Mouse (Mus musculus) heart, embryonic 11.5 days (tissue): Measurements from ENCODE around the gene Gapdh. TPM values are rescaled to one million over a fixed set of nuclear protein-coding genes. Genes with fewer than 3 reads are reported as not detected.

Experiments used
- ATAC-seq: fragments of 200-750 bp; cut with Nextera tagmentation; replicated peaks from 2 replicates; pipeline ENCODE4 v1.8.0; 2017; ENCODE audit warnings: moderate library complexity; ENCODE audit not compliant: insufficient number of reproducible peaks, low FRiP score, low TSS enrichment
- H3K27ac ChIP-seq: fragments of 300-500 bp; sonication (generic); 2 replicates; pipeline ENCODE4 v1.5.1; 2014; ENCODE audit warnings: mild to moderate bottlenecking, low read depth, low read length
- H3K27me3 ChIP-seq: fragments of 300-500 bp; sonication (generic); 2 replicates; pipeline ENCODE4 v1.6.1; 2014; ENCODE audit warnings: mild to moderate bottlenecking, low read length, mixed read lengths; ENCODE audit not compliant: control insufficient read depth, insufficient read depth
- H3K36me3 ChIP-seq: fragments of 300-500 bp; sonication (generic); 2 replicates; pipeline ENCODE4 v1.6.1; 2014; ENCODE audit warnings: mild to moderate bottlenecking, low read length, moderate library complexity, mixed read lengths; ENCODE audit not compliant: control insufficient read depth, insufficient read depth
- H3K4me1 ChIP-seq: fragments of 300-500 bp; sonication (generic); 2 replicates; pipeline ENCODE4 v1.6.1; 2014; ENCODE audit warnings: low read length; ENCODE audit not compliant: control insufficient read depth, insufficient read depth
- H3K4me2 ChIP-seq: fragments of 300-500 bp; sonication (generic); 2 replicates; pipeline ENCODE4 v1.6.1; 2014; ENCODE audit warnings: mild to moderate bottlenecking, moderate library complexity
- H3K4me3 ChIP-seq: fragments of 300-500 bp; sonication (generic); 2 replicates; pipeline ENCODE4 v1.5.1; 2014; ENCODE audit warnings: low read depth, low read length
- H3K9ac ChIP-seq: fragments of 300-500 bp; sonication (generic); 2 replicates; pipeline ENCODE4 v1.6.1; 2014; ENCODE audit warnings: mild to moderate bottlenecking, low read depth, low read length, moderate library complexity
- H3K9me3 ChIP-seq: fragments of 300-500 bp; sonication (generic); replicated peaks from 2 replicates; pipeline ENCODE4 v1.6.1; 2016; ENCODE audit warnings: low read length; ENCODE audit not compliant: control insufficient read depth
- WGBS: fragments of 180-500 bp; shearing (Covaris S2); extraction: QIAGEN DNeasy Blood & Tissue Kit; methylation state at CpG from one replicate; pipeline ENCODE4 v1.1.7; 2014; ENCODE audit not compliant: insufficient replicate concordance; 5-methylcytosine and 5-hydroxymethylcytosine counted together
- polyA plus RNA-seq: library from polyadenylated mRNA; unstranded; fragments of >200 nt; fragmentation: Nextera tagmentation; extraction: Ambion mirVana; gene quantifications from 2 replicates; pipeline ENCODE4 v1.2.1, GENCODE M21; 2014

Gene Gapdh
- polyA plus RNA-seq, 1 experiment from 2014 or later = 4,472 TPM

- Histone ChIP-seq H3K36me3 (peaks cover 7% of the 10 kb centered on the region; the same call in 1 of the 2 replicates), H3K9me3 (no peaks in the 10 kb centered on the region), H3K27ac (no peak overlapping the region), H3K9ac (no peak overlapping the region), H3K4me1 (peaks cover 4% of the 10 kb centered on the region; the same call in 1 of the 2 replicates), H3K4me3 (no peak overlapping the region), H3K4me2 (no peak overlapping the region), H3K27me3 (no peaks in the 10 kb centered on the region)
- no peak for ATAC-seq
- WGBS = 26% methylated on average over 1 of the region's 1 CpGs
These were observed 29.3 kb upstream of the Gapdh start for GRCm38 (mm10) chr6:125195541-125196075.

- no peak for ATAC-seq
- Histone ChIP-seq H3K4me1 (peaks cover 11% of the 10 kb centered on the region), H3K9me3 (no peaks in the 10 kb centered on the region), H3K27me3 (no peaks in the 10 kb centered on the region), H3K4me3 (peak overlapping the region; percentile 71; the same call in 1 of the 2 replicates), H3K4me2 (peak overlapping the region; percentile 65), H3K27ac (no peak overlapping the region), H3K9ac (no peak overlapping the region), H3K36me3 (peaks cover 14% of the 10 kb centered on the region)
- 54% methylated on average over 7 of the region's 7 CpGs for WGBS
These were observed 27.1 kb upstream of the Gapdh start for GRCm38 (mm10) chr6:125193390-125193789.

- Histone ChIP-seq H3K36me3 (peaks cover 17% of the 10 kb centered on the region), H3K4me2 (peak overlapping the region; percentile 65), H3K9me3 (no peaks in the 10 kb centered on the region), H3K4me3 (peak overlapping the region; percentile 71), H3K27me3 (no peaks in the 10 kb centered on the region), H3K9ac (peak overlapping the region; percentile 80), H3K27ac (peak overlapping the region; percentile 97), H3K4me1 (peaks cover 11% of the 10 kb centered on the region)
- no peak for ATAC-seq
- WGBS = 29% methylated on average over 5 of the region's 5 CpGs
These were observed 26.6 kb upstream of the Gapdh start for GRCm38 (mm10) chr6:125192841-125193240.

GRCm38 (mm10) chr6:125192016-125192714, 25.9 kb upstream of the Gapdh start:
- peak; percentile 91 for ATAC-seq
- Histone ChIP-seq H3K4me3 (peak overlapping the region; percentile 71), H3K9me3 (no peaks in the 10 kb centered on the region), H3K27me3 (no peaks in the 10 kb centered on the region), H3K4me1 (peaks cover 11% of the 10 kb centered on the region), H3K4me2 (peak overlapping the region; percentile 65), H3K27ac (peak overlapping the region; percentile 97), H3K36me3 (peaks cover 23% of the 10 kb centered on the region), H3K9ac (peak overlapping the region; percentile 80)
- WGBS = under 1% methylated on average over 34 of the region's 34 CpGs

- H3K27ac ChIP-seq = peak within 1 kb of the TSS; percentile 97
- H3K9ac ChIP-seq = peak within 1 kb of the TSS; percentile 80
- H3K4me3 ChIP-seq = peak within 1 kb of the TSS; percentile 71
- no peaks in the 10 kb centered on the region for H3K9me3 ChIP-seq
- ATAC-seq = peak; percentile 95
- H3K36me3 ChIP-seq = peaks cover 30% of the 10 kb centered on the region
- under 1% methylated on average over 54 of the region's 54 CpGs for WGBS
- H3K27me3 ChIP-seq = no peaks in the 10 kb centered on the region
- peaks cover 11% of the 10 kb centered on the region for H3K4me1 ChIP-seq
- H3K4me2 ChIP-seq = peak within 1 kb of the TSS; percentile 65
These were observed 25.2 kb upstream of the Gapdh start, which contains the start of the genes Ncapd2 and Mrpl51 for GRCm38 (mm10) chr6:125191332-125192015. Gene Ncapd2 (minus strand): TSS chr6:125191701. Gene Mrpl51 (plus strand): TSS chr6:125191801.

- H3K27ac ChIP-seq = peak overlapping the region; percentile 97
- H3K9me3 ChIP-seq = no peaks in the 10 kb centered on the region
- peak overlapping the region; percentile 65 for H3K4me2 ChIP-seq
- H3K4me1 ChIP-seq = peaks cover 11% of the 10 kb centered on the region
- peaks cover 35% of the 10 kb centered on the region for H3K36me3 ChIP-seq
- ATAC-seq = no peak
- peak overlapping the region; percentile 80 for H3K9ac ChIP-seq
- H3K4me3 ChIP-seq = peak overlapping the region; percentile 71
- H3K27me3 ChIP-seq = no peaks in the 10 kb centered on the region
These were observed 24.5 kb upstream of the Gapdh start for GRCm38 (mm10) chr6:125190816-125191215.

- H3K4me2 ChIP-seq = no peak overlapping the region
- no peaks in the 10 kb centered on the region for H3K27me3 ChIP-seq
- H3K9ac ChIP-seq = no peak overlapping the region
- H3K36me3 ChIP-seq = peaks cover 66% of the 10 kb centered on the region
- H3K4me3 ChIP-seq = no peak overlapping the region
- no peak for ATAC-seq
- peaks cover 7% of the 10 kb centered on the region for H3K4me1 ChIP-seq
- WGBS = 91% methylated on average over 10 of the region's 10 CpGs
- H3K27ac ChIP-seq = no peak overlapping the region
- H3K9me3 ChIP-seq = no peaks in the 10 kb centered on the region
These were observed 19.9 kb upstream of the Gapdh start for GRCm38 (mm10) chr6:125186203-125186602.

GRCm38 (mm10) chr6:125182133-125182532, 15.9 kb upstream of the Gapdh start:
- 90% methylated on average over 5 of the region's 5 CpGs for WGBS
- Histone ChIP-seq H3K27me3 (no peaks in the 10 kb centered on the region), H3K4me3 (no peak overlapping the region), H3K4me2 (no peak overlapping the region), H3K27ac (no peak overlapping the region), H3K9me3 (no peaks in the 10 kb centered on the region), H3K9ac (no peak overlapping the region), H3K4me1 (no peaks in the 10 kb centered on the region), H3K36me3 (peaks cover 85% of the 10 kb centered on the region)
- ATAC-seq = no peak
